Mouse (Mus musculus) ES-E14 (cell line): ENCODE measurements at regions not wholly inside any gene's neighbourhood (a gene's known extent, or its start where the extent isn't known, plus 50 kb on each side); places are given as distances from the start of the nearest gene placed in this dataset.
A peak's percentile ranks its signal among the peaks of the same experiment; 100 is the strongest.

Experiments used
- DNase-seq: peaks from one replicate; pipeline ENCODE4 v3.0.0-alpha.2; 2013; ENCODE audit warnings: low read depth, low spot score
- H3K27ac ChIP-seq: 2 replicates; pipeline ENCODE4 v1.5.1; 2012; ENCODE audit warnings: low read depth, mild to moderate bottlenecking, low read length, moderate library complexity, mixed read lengths; ENCODE audit not compliant: poor library complexity, insufficient read depth, severe bottlenecking
- H3K36me3 ChIP-seq: 2 replicates; pipeline ENCODE4 v1.6.1; 2012; ENCODE audit warnings: mild to moderate bottlenecking, low read length, moderate library complexity, mixed read lengths; ENCODE audit not compliant: control insufficient read depth, poor library complexity, insufficient read depth, severe bottlenecking
- H3K4me1 ChIP-seq, 2 experiments: fragments of 150-350 bp in 1 of 2; sonication (generic) in 1 of 2; 2 replicates each; pipeline ENCODE4 v1.6.1; 2012; ENCODE audit warnings: low read length in 2 of 2, mild to moderate bottlenecking in 1 of 2, mixed read lengths in 1 of 2; ENCODE audit not compliant: control insufficient read depth in 2 of 2, insufficient read depth in 2 of 2, poor library complexity in 1 of 2
- H3K4me3 ChIP-seq, 2 experiments: fragments of 150-350 bp in 1 of 2; sonication (generic) in 1 of 2; 2 replicates each; pipeline ENCODE4 v1.5.1; 2012; ENCODE audit warnings: low read length in 2 of 2, low read depth in 1 of 2, mild to moderate bottlenecking in 1 of 2, mixed read lengths in 1 of 2; ENCODE audit not compliant: insufficient read depth in 1 of 2, poor library complexity in 1 of 2, severe bottlenecking in 1 of 2
- H3K9ac ChIP-seq: 2 replicates; pipeline ENCODE4 v1.6.1; 2012; ENCODE audit warnings: low read depth, mild to moderate bottlenecking, low read length, mixed read lengths; ENCODE audit not compliant: poor library complexity, insufficient read depth, severe bottlenecking
- H3K9me3 ChIP-seq: fragments of 150-350 bp; sonication (generic); 2 replicates; pipeline ENCODE4 v1.6.1; 2012; ENCODE audit warnings: low read depth, mild to moderate bottlenecking, low read length; ENCODE audit not compliant: control insufficient read depth, insufficient read depth
- CHD2 ChIP-seq: IDR thresholded peaks from 2 replicates; pipeline ENCODE4 v1.6.1; 2014; ENCODE audit warnings: mild to moderate bottlenecking, low read depth, low read length, inconsistent platforms
- HCFC1 ChIP-seq: IDR thresholded peaks from 2 replicates; pipeline ENCODE4 v1.6.1; 2012; ENCODE audit warnings: low read length, inconsistent platforms, borderline replicate concordance; ENCODE audit not compliant: insufficient read depth
- MAFK ChIP-seq: IDR thresholded peaks from 2 replicates; pipeline ENCODE4 v1.6.1; 2014; ENCODE audit warnings: mild to moderate bottlenecking, low read depth, low read length, inconsistent platforms; ENCODE audit not compliant: insufficient read depth
- ZC3H11A ChIP-seq: IDR thresholded peaks from 2 replicates; pipeline ENCODE4 v1.6.1; 2012; ENCODE audit warnings: low read depth, mild to moderate bottlenecking, inconsistent platforms, low read length, borderline replicate concordance
- ZNF384 ChIP-seq: IDR thresholded peaks from 2 replicates; pipeline ENCODE4 v1.6.1; 2012; ENCODE audit warnings: low read depth, low read length, inconsistent platforms
- in situ Hi-C, 2 experiments: fragments of 600-800 bp; cut with MboI; formaldehyde crosslinking; loops; one replicate each; pipeline ENCODE4 v1.15.1; 2025; ENCODE audit warnings: low sequenced_read_pairs in 2 of 2, inconsistent platforms in 1 of 2; ENCODE audit not compliant: unreplicated experiment in 2 of 2

DNA sequence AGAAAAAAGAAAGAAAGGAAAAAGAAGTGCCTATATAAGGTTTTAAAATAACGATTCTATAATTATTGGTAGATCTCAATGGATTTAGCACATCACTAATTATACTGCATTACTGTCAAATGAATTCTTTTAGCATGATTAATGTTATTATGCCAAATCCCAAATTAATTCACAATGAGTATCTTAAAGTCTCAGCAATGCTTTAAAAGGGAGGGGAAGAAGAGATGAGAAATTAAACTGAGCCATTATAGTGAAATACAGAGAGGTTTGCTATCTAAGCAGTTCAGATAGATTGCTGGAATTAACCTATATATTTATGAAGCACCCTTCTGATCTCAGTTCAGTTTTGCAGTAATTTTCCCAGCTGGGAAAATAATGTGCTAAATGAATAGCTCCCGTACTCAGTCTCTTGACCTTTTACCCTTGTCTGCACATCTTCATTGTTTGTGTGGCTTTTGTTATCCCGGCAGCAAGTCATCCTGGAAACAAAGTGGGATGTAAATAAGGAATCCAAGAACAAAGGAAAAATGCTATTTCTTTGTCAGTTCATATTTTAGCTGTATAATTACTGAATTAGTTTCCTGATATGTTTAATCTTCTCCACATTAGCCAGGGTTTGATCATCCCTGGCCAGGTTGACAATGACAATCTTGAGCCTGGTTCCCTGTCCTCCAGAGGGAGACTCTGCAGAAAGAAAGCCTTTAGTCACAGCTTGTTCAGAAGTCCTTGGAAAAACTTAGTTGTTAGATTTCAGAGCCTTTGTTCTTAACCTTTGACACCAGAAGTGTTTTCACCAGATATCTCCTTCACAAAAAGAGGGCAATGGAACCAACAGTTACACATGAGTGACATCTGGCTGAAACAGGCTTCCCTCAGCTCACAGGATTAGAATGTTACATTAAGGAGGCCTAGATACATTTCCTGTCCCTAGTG, 270.9 kb upstream of the Rarb start:
- in situ Hi-C loops = no loop called here
- Histone ChIP-seq H3K9me3 (no peaks in the 10 kb centered on the region), H3K4me3 (no peak overlapping the region), H3K27ac (no peak overlapping the region), H3K36me3 (no peaks in the 10 kb centered on the region), H3K9ac (no peak overlapping the region), H3K4me1 (no peaks in the 10 kb centered on the region)
- no peak for DNase-seq
- no peak for TF ChIP-seq CHD2
- no peak for TF ChIP-seq HCFC1
- no peak for TF ChIP-seq ZC3H11A
- no peak for TF ChIP-seq MAFK
- no peak for TF ChIP-seq ZNF384

DNA sequence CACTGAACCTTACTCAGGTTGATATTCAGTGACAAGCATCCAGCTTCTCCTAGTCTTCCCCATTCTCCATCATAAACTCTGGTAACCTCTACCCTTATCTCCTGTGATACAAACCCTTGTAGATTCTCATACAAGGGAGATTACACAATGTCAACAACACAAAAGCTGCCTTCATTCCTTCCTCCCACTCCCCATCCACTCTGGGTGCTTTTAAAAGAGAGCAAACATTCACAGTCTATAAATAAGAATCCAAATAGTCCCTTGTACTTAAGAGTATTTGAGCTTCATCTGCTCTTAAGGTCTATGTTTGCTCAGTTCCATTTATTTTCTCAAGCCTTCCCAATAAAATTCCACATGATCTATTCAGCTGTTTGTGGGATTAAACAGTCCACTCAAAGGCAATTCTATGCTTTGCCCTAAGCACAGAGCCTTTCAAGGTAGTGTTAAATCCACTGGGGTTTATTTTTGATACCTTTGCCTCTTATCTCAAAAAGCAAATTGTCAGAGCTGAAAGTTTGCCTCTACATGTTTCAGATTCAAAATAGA, 270.2 kb upstream of the Rarb start:
- Histone ChIP-seq H3K9me3 (no peaks in the 10 kb centered on the region), H3K36me3 (no peaks in the 10 kb centered on the region), H3K9ac (no peak overlapping the region), H3K4me1 (no peaks in the 10 kb centered on the region), H3K27ac (no peak overlapping the region), H3K4me3 (no peak overlapping the region)
- no peak for DNase-seq
- TF ChIP-seq MAFK (no peak), CHD2 (no peak), ZC3H11A (no peak), HCFC1 (no peak), ZNF384 (no peak)
- in situ Hi-C loops = no loop called here

DNA sequence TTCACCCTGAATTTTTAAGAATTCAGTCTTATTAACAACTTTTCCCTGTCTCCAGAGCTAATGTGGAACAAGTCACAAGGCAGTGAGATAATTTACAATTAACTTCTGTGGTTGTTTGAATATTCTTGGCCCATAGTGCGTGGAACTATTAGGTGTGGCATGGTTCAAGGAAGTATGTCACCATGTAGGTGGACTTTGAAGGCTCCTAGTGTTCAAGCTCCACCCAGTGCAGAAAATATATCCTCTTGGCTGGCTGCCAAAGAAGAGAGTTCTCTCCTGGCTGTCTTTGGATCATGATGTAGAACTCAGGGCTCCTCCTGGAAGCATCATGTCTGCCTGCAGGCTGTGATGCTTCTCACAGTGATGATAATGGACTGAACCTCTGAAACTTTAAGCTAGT, 268.9 kb upstream of the Rarb start:
- no peak overlapping the region for H3K4me3 ChIP-seq
- H3K9me3 ChIP-seq = no peaks in the 10 kb centered on the region
- in situ Hi-C loops = no loop called here
- no peak for TF ChIP-seq MAFK
- TF ChIP-seq CHD2 = no peak
- no peak for TF ChIP-seq HCFC1
- TF ChIP-seq ZC3H11A = no peak
- TF ChIP-seq ZNF384 = no peak
- H3K27ac ChIP-seq = no peak overlapping the region
- no peak for DNase-seq
- H3K4me1 ChIP-seq = no peaks in the 10 kb centered on the region
- no peaks in the 10 kb centered on the region for H3K36me3 ChIP-seq
- H3K9ac ChIP-seq = no peak overlapping the region

DNA sequence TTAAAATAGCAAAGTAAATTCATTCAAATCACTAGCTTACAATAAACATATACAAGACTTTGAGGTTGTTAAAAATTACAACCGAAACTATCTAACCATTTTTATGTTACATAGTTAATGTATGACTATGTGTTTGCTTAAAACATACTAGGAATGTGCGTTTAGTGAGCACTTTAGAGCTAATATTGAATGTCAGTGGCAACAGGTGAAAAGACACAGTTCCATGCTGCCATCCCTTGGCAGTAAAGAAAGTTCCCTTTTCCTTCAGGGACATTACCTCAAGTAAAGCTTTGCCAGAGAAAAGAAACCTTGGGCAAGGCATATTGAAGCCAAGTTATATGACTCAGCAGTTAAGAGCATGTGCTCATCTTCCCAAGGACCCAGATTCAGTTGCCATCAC, 265.0 kb upstream of the Rarb start:
- Histone ChIP-seq H3K4me1 (no peaks in the 10 kb centered on the region), H3K9me3 (no peaks in the 10 kb centered on the region), H3K9ac (no peak overlapping the region), H3K4me3 (no peak overlapping the region), H3K27ac (no peak overlapping the region), H3K36me3 (no peaks in the 10 kb centered on the region)
- in situ Hi-C loops = no loop called here
- DNase-seq = no peak
- TF ChIP-seq MAFK (peak; percentile 45; the same call in 1 of the 2 replicates), HCFC1 (no peak)
